Mouse (Mus musculus) embryonic fibroblast, embryonic 13.5 days (primary cell): ENCODE data around the gene Adssl1.

Source experiments
- CTCF ChIP-seq: IDR thresholded peaks from 2 replicates; pipeline ENCODE4 v1.5.1; 2011; ENCODE audit warnings: mild to moderate bottlenecking, control low read depth, low read length, moderate library complexity, borderline replicate concordance; ENCODE audit not compliant: insufficient read depth
- POLR2A ChIP-seq: IDR thresholded peaks from 2 replicates; pipeline ENCODE4 v1.6.1; 2011; ENCODE audit warnings: low read depth, mild to moderate bottlenecking, control low read depth, low read length, moderate library complexity

DNA sequence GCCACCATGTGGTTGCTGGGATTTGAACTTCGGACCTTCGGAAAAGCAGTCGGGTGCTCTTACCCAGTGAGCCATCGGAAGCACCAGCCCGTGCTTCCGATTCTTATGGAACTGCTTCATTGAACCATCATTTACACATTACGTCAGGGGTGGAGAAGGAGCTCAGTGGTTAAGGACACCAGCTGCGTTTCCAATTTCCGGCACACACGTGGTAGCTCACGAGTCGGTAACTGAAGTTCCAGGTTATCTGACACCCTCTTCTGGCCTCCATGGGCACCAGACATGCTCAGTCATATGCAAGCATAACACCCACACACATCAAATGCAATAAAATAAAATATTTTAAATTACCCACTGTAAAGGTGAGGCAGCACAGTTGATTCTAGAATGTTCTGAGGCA lies 10.2 kb downstream of the Adssl1 start:
- TF ChIP-seq POLR2A, result no peak
- no peak for TF ChIP-seq CTCF
